Mouse (Mus musculus): ENCODE measurements around the gene Arid3a. TPM values are rescaled to one million over a fixed set of nuclear protein-coding genes. Genes with fewer than 3 reads are reported as not detected.

Gene Arid3a
- total and polyA plus RNA-seq, 3 experiments = 1.3 to 1.7 (median 1.5) TPM

DNA sequence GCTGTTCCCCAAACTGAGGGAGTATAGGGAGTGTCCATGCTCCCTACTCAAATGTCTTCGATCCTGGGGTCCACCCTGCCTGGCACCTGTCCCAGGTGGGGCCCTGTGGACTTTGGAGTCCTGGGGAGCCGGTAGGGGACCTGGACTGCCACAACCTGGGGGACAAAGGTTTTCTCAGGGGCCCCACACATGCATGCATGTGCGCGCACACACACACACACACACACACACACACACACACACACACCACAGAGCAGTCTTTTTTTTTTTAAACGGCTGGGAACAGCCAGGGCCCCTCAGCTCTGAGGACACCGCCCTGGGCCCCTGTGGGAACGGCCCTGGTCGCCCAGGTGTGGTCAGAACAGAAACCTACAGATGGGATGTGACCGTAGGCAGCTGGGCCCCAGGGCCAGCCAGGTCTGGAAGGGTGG lies 16.6 kb downstream of the Arid3a start:
- no peaks in the 10 kb centered on the region for H3K27me3 ChIP-seq (ENCODE audit: control insufficient read depth, insufficient read depth, low read length)
- WGBS = 89% methylated on average over 9 of the region's 9 CpGs
- no peaks in the 10 kb centered on the region for H3K79me2 ChIP-seq (replicated peaks; ENCODE audit: control insufficient read depth, insufficient read depth, low read length)
- DNase-seq = no peak
- intact Hi-C loops (cut with DNase I) = no loop called here
- no peak for TF ChIP-seq EP300 (IDR thresholded peaks at IDR 0.05; ENCODE audit: insufficient read depth, low read depth, low read length)
- no peak for TF ChIP-seq POLR2A (IDR thresholded peaks at IDR 0.05; ENCODE audit: insufficient read depth, low read depth, low read length)
- no peak for TF ChIP-seq CTCF (IDR thresholded peaks at IDR 0.05)
- H3K36me3 ChIP-seq (ENCODE audit: control insufficient read depth, insufficient read depth, low read length) = no peaks in the 10 kb centered on the region
- H3K27ac ChIP-seq = no peak overlapping the region
- no peak overlapping the region for H3K4me3 ChIP-seq
- no peaks in the 10 kb centered on the region for H3K4me1 ChIP-seq (ENCODE audit: control insufficient read depth, insufficient read depth, low read length)
- H3K9ac ChIP-seq (ENCODE audit: low read depth, low read length) = no peak overlapping the region

DNA sequence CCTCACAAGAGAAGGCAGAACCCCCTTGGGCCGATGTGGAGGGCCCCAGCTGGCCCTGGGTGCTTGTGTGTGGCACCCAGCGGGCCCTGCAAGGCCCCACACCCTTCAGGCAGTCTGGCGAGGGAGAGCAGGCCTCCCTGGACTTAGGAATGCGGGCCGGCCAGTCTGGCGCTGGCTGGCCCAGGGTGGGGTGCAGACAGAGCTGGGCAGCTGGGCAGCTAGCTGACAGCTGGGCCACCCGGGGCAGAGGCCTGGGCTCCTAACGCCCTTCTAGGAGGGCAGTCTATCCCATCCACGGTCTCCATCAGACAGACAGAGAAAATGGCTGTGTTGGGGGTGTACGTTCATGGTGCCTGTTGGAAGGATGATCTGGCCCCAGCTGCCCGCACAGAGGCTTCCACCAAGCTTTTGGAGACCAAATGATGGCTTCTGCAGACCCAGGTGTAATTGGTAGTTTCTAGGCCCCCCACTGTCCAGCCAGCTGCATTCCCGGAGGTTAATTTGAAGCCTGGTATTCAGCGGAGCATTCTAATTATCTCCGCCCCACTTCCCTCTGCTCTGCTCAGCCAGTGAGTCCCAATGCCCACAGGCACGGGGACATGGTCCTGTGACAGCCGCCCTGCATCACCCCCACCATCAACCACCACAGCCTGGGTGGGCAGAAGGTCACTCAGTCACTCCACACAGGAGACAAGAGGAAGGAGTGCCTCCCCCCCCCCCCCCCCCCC lies 18.8 kb downstream of the Arid3a start:
- intact Hi-C loops (cut with DNase I) = no loop called here
- no peak overlapping the region for H3K4me3 ChIP-seq
- no peak overlapping the region for H3K27ac ChIP-seq
- DNase-seq = no peak
- no peaks in the 10 kb centered on the region for H3K79me2 ChIP-seq (replicated peaks; ENCODE audit: control insufficient read depth, insufficient read depth, low read length)
- no peak for TF ChIP-seq CTCF (IDR thresholded peaks at IDR 0.05)
- TF ChIP-seq POLR2A (IDR thresholded peaks at IDR 0.05; ENCODE audit: insufficient read depth, low read depth, low read length) = no peak
- no peak for TF ChIP-seq EP300 (IDR thresholded peaks at IDR 0.05; ENCODE audit: insufficient read depth, low read depth, low read length)
- 80% methylated on average over 16 of the region's 16 CpGs for WGBS
- no peaks in the 10 kb centered on the region for H3K4me1 ChIP-seq (ENCODE audit: control insufficient read depth, insufficient read depth, low read length)
- H3K9ac ChIP-seq (ENCODE audit: low read depth, low read length) = no peak overlapping the region
- no peaks in the 10 kb centered on the region for H3K36me3 ChIP-seq (ENCODE audit: control insufficient read depth, insufficient read depth, low read length)
- H3K27me3 ChIP-seq (ENCODE audit: control insufficient read depth, insufficient read depth, low read length) = no peaks in the 10 kb centered on the region

DNA sequence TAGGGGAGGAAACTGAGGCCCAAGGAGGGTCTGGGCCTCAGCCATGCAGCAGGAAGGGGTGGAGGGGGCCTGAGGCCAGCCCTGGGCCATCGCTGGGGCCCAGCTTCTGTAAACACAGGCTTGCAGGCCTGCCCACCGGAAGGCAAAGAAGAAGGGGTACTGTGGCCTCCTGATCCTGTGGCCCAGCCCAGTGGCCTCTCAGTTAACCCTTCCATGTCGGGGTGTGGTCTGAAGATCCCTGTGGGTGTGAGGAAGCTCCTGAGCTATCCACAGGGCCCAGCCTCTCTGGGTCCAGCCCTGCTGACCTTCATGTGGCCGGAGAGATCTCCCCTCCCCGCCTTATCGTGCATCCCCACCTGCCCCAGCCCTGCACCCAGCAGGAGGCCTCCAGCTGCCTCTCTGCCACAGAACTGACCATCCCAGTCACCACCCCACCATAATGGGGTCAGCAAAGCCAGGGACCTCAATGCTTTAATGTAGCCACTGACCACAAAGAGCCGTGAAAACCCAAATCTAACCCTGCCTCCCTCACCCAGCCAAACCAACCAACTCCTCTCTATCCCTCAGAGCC lies 20.0 kb downstream of the Arid3a start:
- Histone ChIP-seq H3K27me3 (ENCODE audit: control insufficient read depth, insufficient read depth, low read length) (no peaks in the 10 kb centered on the region), H3K27ac (no peak overlapping the region), H3K36me3 (ENCODE audit: control insufficient read depth, insufficient read depth, low read length) (no peaks in the 10 kb centered on the region), H3K4me3 (no peak overlapping the region), H3K9ac (ENCODE audit: low read depth, low read length) (no peak overlapping the region), H3K79me2 (replicated peaks; ENCODE audit: control insufficient read depth, insufficient read depth, low read length) (no peaks in the 10 kb centered on the region), H3K4me1 (ENCODE audit: control insufficient read depth, insufficient read depth, low read length) (no peaks in the 10 kb centered on the region)
- no peak for TF ChIP-seq POLR2A (IDR thresholded peaks at IDR 0.05; ENCODE audit: insufficient read depth, low read depth, low read length)
- TF ChIP-seq EP300 (IDR thresholded peaks at IDR 0.05; ENCODE audit: insufficient read depth, low read depth, low read length) = no peak
- TF ChIP-seq CTCF (IDR thresholded peaks at IDR 0.05) = no peak
- WGBS = 61% methylated on average over 7 of the region's 7 CpGs
- intact Hi-C loops (cut with DNase I) = no loop called here
- DNase-seq = no peak

DNA sequence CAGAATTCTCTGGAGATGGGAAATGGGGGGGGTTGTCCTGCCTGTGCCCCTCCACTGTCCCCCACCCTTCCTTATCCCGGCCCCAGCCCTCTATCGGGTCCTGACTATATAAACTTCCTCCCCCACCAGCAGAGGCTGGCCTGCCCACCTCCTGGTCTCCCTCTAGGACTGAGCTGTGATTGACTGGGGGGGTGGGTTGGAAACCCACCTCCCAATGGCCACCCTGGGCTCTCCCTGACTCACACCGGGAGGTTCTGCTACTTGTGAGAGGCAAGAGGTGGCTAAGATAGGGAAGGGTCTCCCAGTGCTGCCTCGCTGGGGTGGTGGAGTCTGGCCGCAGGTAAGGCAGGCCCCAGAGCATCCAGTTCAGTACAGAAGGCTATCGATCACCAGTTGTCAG lies 20.7 kb downstream of the Arid3a start:
- no peaks in the 10 kb centered on the region for H3K4me1 ChIP-seq (ENCODE audit: control insufficient read depth, insufficient read depth, low read length)
- no peaks in the 10 kb centered on the region for H3K36me3 ChIP-seq (ENCODE audit: control insufficient read depth, insufficient read depth, low read length)
- intact Hi-C loops (cut with DNase I) = no loop called here
- no peak overlapping the region for H3K4me3 ChIP-seq
- no peaks in the 10 kb centered on the region for H3K27me3 ChIP-seq (ENCODE audit: control insufficient read depth, insufficient read depth, low read length)
- no peak for DNase-seq
- no peak overlapping the region for H3K27ac ChIP-seq
- TF ChIP-seq POLR2A (IDR thresholded peaks at IDR 0.05; ENCODE audit: insufficient read depth, low read depth, low read length) = no peak
- H3K9ac ChIP-seq (ENCODE audit: low read depth, low read length) = no peak overlapping the region
- no peaks in the 10 kb centered on the region for H3K79me2 ChIP-seq (replicated peaks; ENCODE audit: control insufficient read depth, insufficient read depth, low read length)
- 74% methylated on average over 6 of the region's 6 CpGs for WGBS

DNA sequence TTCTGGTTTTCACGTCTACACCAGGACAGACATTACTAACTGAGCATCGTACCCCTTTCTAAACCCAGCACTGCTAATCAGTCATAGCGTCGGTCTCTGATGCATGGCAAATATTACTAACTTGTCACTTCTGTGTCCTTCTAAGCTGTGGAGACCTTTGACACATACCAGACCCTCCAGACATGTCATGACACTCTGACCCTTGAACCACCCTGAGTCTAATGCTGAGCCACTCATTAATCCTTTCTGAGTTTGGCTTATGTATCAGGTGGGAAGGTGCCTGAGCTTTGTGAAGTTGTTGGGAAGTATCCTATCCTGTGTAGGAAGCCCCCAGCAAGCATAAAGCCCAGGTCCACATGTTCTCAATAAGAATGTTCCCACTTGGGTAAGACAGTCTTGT lies 23.0 kb downstream of the Arid3a start:
- Histone ChIP-seq H3K79me2 (replicated peaks; ENCODE audit: control insufficient read depth, insufficient read depth, low read length) (no peaks in the 10 kb centered on the region), H3K27me3 (ENCODE audit: control insufficient read depth, insufficient read depth, low read length) (no peaks in the 10 kb centered on the region), H3K27ac (no peak overlapping the region), H3K4me3 (no peak overlapping the region), H3K4me1 (ENCODE audit: control insufficient read depth, insufficient read depth, low read length) (no peaks in the 10 kb centered on the region), H3K36me3 (ENCODE audit: control insufficient read depth, insufficient read depth, low read length) (no peaks in the 10 kb centered on the region), H3K9ac (ENCODE audit: low read depth, low read length) (no peak overlapping the region)
- DNase-seq = no peak
- intact Hi-C loops (cut with DNase I) = no loop called here
- WGBS = 93% methylated on average over 4 of the region's 4 CpGs
- TF ChIP-seq EP300 (IDR thresholded peaks at IDR 0.05; ENCODE audit: insufficient read depth, low read depth, low read length) (no peak), POLR2A (IDR thresholded peaks at IDR 0.05; ENCODE audit: insufficient read depth, low read depth, low read length) (no peak), CTCF (IDR thresholded peaks at IDR 0.05) (no peak)

DNA sequence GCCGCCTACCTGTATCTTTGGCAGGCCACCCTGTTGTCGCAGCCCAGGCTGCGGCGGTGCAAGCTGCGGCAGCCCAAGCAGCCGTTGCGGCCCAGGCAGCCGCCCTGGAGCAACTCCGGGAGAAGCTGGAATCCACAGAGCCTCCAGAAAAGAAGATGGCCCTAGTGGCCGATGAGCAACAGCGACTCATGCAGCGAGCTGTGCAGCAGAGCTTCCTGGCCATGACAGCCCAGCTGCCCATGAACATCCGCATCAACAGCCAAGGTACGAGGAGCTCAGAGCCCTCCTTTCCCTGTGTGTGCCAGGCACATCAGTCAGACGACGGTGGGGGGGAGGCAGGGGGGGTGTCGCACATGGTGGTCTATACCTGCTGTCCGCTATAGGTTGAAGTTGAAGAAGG lies 23.8 kb downstream of the Arid3a start:
- TF ChIP-seq CTCF (IDR thresholded peaks at IDR 0.05) (no peak), POLR2A (IDR thresholded peaks at IDR 0.05; ENCODE audit: insufficient read depth, low read depth, low read length) (no peak), EP300 (IDR thresholded peaks at IDR 0.05; ENCODE audit: insufficient read depth, low read depth, low read length) (no peak)
- H3K4me1 ChIP-seq (ENCODE audit: control insufficient read depth, insufficient read depth, low read length) = no peaks in the 10 kb centered on the region
- intact Hi-C loops (cut with DNase I) = no loop called here
- no peak overlapping the region for H3K9ac ChIP-seq (ENCODE audit: low read depth, low read length)
- no peak overlapping the region for H3K27ac ChIP-seq
- H3K36me3 ChIP-seq (ENCODE audit: control insufficient read depth, insufficient read depth, low read length) = no peaks in the 10 kb centered on the region
- no peak overlapping the region for H3K4me3 ChIP-seq
- no peak for DNase-seq
- H3K79me2 ChIP-seq (replicated peaks; ENCODE audit: control insufficient read depth, insufficient read depth, low read length) = no peaks in the 10 kb centered on the region
- H3K27me3 ChIP-seq (ENCODE audit: control insufficient read depth, insufficient read depth, low read length) = no peaks in the 10 kb centered on the region
- 91% methylated on average over 18 of the region's 18 CpGs for WGBS
